Mouse (Mus musculus) urinary bladder, adult 2 months (tissue): Measurements from ENCODE around the gene Mfng. TPM values are rescaled to one million over a fixed set of nuclear protein-coding genes. Genes with fewer than 3 reads are reported as not detected.

ENCODE experiments used
- DNase-seq: peaks from one replicate; pipeline ENCODE4 v3.0.0; 2022; ENCODE audit warnings: low spot score
- polyA plus RNA-seq: library from polyadenylated mRNA; depleted of rRNA; stranded (reverse); fragments of >200 nt; gene quantifications from 2 replicates; pipeline ENCODE4 v1.2.3, GENCODE M21; 2012; rRNA removed

Mfng gene
- polyA plus RNA-seq, 1 experiment = 9.2 TPM

DNA sequence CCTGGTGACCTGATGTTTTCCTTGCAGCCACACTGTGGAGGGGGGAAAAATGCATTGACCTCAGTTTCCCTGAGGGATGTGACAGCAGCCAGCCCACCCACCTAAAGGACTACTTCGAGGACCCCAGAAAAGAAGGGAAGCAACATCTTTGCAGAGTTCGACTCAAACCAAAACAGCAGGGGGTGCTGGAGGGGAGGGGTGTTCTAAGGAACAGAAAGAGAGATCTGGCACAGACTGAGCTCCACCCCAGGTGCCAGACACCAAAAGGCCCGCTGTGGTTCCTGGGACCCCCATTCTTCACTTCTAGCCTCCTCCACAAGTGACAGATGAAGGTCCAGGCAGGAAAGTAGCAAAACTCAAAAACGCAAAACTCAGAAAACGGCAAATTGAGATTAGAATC lies 57.4 kb downstream of the Mfng start:
- DNase-seq = no peak

DNA sequence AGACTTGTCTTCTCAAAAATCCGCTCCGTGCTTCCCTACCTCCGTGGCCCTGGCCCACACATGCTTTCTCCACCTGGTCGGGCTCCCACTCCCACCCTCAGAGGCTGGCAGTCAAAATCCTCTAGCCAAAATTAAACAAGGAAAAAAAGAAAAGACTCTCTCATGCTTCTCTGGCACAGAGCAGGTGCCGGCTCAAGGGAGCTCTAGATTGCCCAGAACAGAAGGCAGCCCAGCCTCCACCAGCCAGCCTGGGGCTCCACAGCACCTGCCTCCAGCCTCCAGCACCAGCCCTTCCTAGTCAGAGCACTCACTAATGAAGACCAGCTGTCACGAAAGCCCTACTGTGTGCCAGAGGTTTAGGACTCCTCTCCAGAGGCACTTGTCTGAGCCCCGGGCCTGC lies 59.5 kb downstream of the Mfng start:
- DNase-seq = no peak

DNA sequence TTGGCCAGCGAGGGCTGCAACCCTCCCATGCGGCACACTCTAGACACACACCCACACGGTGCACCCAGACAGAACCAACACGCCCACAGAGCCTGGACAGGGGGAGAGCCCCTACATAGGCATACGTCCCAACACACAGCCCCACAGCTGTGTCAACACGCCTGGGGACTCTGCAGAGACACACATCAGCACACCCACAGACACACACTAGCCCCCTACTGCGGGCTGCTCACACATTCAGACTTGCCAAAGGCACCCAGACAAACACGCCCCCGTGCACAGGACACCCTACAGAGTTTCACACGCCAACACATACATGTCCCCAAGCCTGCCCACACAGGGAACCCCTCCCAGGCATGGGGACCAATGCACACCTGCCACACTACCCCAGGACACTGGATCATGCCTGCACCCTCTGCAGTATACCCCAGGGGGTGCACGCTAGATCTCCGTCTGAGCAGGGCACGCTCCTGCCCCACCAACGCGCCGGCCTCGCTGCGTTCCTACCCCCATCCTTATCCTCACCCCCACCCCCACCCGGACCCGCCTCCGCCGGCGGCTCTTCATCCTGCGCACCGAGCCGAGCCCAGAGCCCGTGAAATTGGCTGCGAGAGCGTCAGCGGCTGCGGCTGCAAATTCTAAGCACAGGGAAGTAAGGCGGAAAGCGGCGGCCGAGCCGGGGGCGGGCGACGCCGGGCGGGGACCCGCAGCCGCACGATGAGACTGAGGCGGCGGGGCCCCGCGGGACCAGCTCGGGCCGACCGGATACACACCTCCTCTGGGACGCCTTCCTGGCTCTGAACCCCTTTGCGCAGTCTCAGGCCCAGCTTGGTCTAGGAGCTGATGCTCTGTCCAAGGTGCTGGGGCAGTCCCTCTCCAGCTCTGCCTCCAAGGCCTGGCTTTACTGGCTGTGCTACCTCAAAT lies 60.7 kb downstream of the Mfng start:
- DNase-seq = no peak

DNA sequence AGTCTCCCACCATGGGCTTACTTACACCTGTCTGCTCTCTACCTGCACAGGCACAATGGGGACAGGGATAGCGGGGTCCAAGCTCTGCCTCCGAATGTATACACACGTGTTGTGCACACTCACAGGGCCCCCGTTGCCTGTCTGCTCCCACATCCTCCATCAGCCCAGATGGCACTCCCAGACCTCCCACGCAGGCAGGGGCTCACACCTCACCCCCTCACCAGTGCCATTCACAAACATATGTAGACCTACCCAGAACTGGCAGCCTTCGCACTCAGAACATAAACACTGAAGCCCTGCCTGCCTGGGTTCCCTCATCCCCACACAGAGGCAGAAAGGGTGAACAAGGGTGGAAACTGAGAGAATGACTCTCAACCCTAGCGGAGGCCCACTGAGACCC lies 61.3 kb downstream of the Mfng start:
- DNase-seq = no peak

DNA sequence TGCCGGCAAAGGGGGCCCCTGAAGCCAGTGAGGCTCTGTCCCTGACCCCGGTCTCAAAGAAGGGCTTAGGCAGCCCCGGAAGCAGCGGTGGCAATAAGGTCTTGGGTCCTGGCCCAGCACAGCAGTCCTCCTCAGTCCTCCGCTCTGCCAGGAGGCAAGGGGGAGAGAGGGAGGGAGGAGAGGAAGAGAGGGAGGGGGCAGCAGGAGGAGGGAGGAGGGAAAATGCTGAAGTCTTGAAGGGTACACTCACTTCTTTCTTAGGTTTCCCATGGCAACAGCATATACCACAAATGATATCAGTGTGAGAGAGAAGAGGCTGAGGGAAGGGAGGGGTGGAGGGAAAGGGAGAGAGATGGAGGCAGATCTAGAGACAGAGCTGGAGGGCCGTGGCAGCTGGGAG lies 62.6 kb downstream of the Mfng start:
- DNase-seq = no peak

DNA sequence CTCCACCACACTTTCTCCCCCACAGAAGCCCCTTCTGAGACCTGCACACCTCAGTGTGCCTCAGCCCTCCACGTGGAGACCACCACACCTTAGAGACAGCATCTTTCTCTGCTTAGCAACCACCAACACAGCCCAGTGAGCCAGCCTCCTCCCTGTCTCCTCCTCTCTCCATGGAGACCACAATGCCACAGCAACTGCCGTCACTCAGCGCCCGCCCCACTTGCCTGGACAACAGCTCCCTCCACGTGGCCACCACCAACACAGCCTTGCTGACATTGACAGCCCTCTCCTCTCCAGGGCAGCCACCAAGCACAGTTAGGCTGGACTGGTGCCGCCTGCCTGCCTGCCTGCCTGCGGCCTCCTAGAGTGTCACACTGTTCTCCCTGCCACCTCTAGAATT lies 63.5 kb downstream of the Mfng start:
- no peak for DNase-seq

DNA sequence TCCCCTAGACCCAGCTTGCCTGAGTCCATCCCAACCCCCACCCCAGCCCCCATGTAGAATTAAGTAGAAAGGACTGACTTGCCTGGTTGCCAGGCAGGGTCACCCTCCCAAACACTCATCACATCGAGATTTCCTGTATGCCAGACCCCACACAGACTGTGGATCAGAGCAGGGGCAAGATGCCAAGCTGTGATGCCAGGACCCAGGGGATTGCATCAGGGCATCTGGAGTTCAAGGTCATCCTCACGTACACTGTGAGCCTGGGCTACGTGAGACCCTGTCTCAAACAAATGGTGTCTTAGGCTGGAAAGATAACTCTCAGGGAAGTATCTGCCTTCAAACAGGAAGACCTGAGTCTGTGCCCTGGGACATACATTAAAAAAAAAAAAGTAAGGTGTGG lies 66.6 kb downstream of the Mfng start:
- no peak for DNase-seq

Other genes starting within 250 kb of the Mfng start
- gene C1qtnf6, start 242.1 kb downstream of the Mfng start, polyA plus RNA-seq = 29.8 and 36.9 TPM in 2 replicates
- gene Sstr3, start 228.8 kb downstream of the Mfng start, polyA plus RNA-seq = 0.07 and 0.11 TPM in 2 replicates
- 13.8 and 15.0 TPM in 2 replicates for gene Rac2, start 200.7 kb downstream of the Mfng start, polyA plus RNA-seq
- 17.5 and 18.3 TPM in 2 replicates for gene Cyth4, start 176.4 kb downstream of the Mfng start, polyA plus RNA-seq
- 0.03 and 0.04 TPM in 2 replicates for gene Elfn2, start 54.7 kb downstream of the Mfng start, polyA plus RNA-seq
- gene Card10, start 29.6 kb upstream of the Mfng start, polyA plus RNA-seq = 8.6 and 9.5 TPM in 2 replicates
- 21.0 and 21.6 TPM in 2 replicates for gene Cdc42ep1, start 69.1 kb upstream of the Mfng start, polyA plus RNA-seq
- 1.3 and 2.1 TPM in 2 replicates for gene Lgals2, start 82.1 kb upstream of the Mfng start, polyA plus RNA-seq
- gene Gga1, start 103.7 kb upstream of the Mfng start, polyA plus RNA-seq = 53.5 and 56.7 TPM in 2 replicates
- 0.04 and 0.06 TPM in 2 replicates for gene Gm49510, start 126.2 kb upstream of the Mfng start, polyA plus RNA-seq
- 34.6 and 35.1 TPM in 2 replicates for gene Sh3bp1, start 126.3 kb upstream of the Mfng start, polyA plus RNA-seq
- gene Pdxp, start 140.4 kb upstream of the Mfng start, polyA plus RNA-seq = 2.4 and 3.8 TPM in 2 replicates
- gene Lgals1, start 153.2 kb upstream of the Mfng start, polyA plus RNA-seq = 979 and 1,151 TPM in 2 replicates
- gene Nol12, start 161.5 kb upstream of the Mfng start, polyA plus RNA-seq = 26.5 and 30.7 TPM in 2 replicates
- gene Triobp, start 174.2 kb upstream of the Mfng start, polyA plus RNA-seq = 47.1 and 57.9 TPM in 2 replicates